Mouse (Mus musculus): ENCODE measurements around the gene Abi3bp.

The Abi3bp gene

GRCm38 (mm10) chr16:56518024-56518423, 40.3 kb downstream of the Abi3bp start:
- DNase-seq: no peak

GRCm38 (mm10) chr16:56524359-56524758, 46.7 kb downstream of the Abi3bp start:
- peak; percentile 12 for DNase-seq

GRCm38 (mm10) chr16:56526482-56526881, 48.8 kb downstream of the Abi3bp start:
- no peak for DNase-seq

- no peak for DNase-seq
Observed at GRCm38 (mm10) chr16:56528079-56528688, 50.5 kb downstream of the Abi3bp start.

GRCm38 (mm10) chr16:56579536-56579935, 101.9 kb downstream of the Abi3bp start:
- no peak for DNase-seq

- no peak for DNase-seq
Observed at GRCm38 (mm10) chr16:56593581-56593980, 115.9 kb downstream of the Abi3bp start.

- no peak for DNase-seq
Observed at GRCm38 (mm10) chr16:56594866-56595265, 117.2 kb downstream of the Abi3bp start.

GRCm38 (mm10) chr16:56598427-56598826, 120.7 kb downstream of the Abi3bp start:
- DNase-seq: no peak

- no peak for DNase-seq
Observed at GRCm38 (mm10) chr16:56602394-56602793, 124.7 kb downstream of the Abi3bp start.

- no peak for DNase-seq
Observed at GRCm38 (mm10) chr16:56610572-56610971, 132.9 kb downstream of the Abi3bp start.

- DNase-seq: no peak
Observed at GRCm38 (mm10) chr16:56611096-56611867, 133.6 kb downstream of the Abi3bp start.

GRCm38 (mm10) chr16:56638544-56638943, 160.9 kb downstream of the Abi3bp start:
- DNase-seq: no peak

GRCm38 (mm10) chr16:56645251-56645650, 167.6 kb downstream of the Abi3bp start:
- DNase-seq: no peak

- DNase-seq: no peak
Observed at GRCm38 (mm10) chr16:56646382-56647172, 168.9 kb downstream of the Abi3bp start.

GRCm38 (mm10) chr16:56655193-56655910, 177.7 kb downstream of the Abi3bp start:
- no peak for DNase-seq

- DNase-seq: no peak
Observed at GRCm38 (mm10) chr16:56658866-56659265, 181.2 kb downstream of the Abi3bp start.

GRCm38 (mm10) chr16:56669520-56669919, 191.8 kb downstream of the Abi3bp start:
- no peak for DNase-seq

GRCm38 (mm10) chr16:56670941-56671340, 193.3 kb downstream of the Abi3bp start:
- no peak for DNase-seq

- DNase-seq: no peak
Observed at GRCm38 (mm10) chr16:56673420-56673819, 195.7 kb downstream of the Abi3bp start.

GRCm38 (mm10) chr16:56677146-56677545, 199.5 kb downstream of the Abi3bp start:
- DNase-seq: no peak

GRCm38 (mm10) chr16:56681010-56681645, 203.4 kb downstream of the Abi3bp start:
- no peak for DNase-seq

GRCm38 (mm10) chr16:56686747-56687146, 209.1 kb downstream of the Abi3bp start:
- no peak for DNase-seq
